Mouse (Mus musculus): Measurements from ENCODE around the gene Tor3a.

DNA sequence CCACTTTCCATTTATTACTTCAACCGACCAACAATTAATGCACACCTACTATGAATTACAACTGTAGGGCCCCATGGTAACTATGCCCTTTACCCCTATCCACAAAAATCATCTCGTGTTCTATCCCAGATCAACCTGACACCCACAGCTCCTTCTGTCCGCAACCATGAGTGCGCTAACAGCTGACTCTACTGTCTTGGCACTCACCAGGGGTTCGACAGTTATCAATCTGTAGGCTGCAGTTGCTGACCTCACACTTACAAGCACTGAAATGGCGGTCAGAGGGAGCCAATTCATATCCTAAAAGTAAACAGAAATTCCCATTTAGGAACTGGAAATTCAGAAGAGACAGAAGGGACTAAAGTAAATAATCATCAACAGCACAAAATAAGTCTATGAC, 42.5 kb upstream of the Tor3a start:
- TF ChIP-seq CTCF (IDR thresholded peaks at IDR 0.05; ENCODE audit: borderline replicate concordance, control insufficient read depth, extremely low read depth, insufficient read depth, low read length, poor library complexity) (no peak), POLR2A (IDR thresholded peaks at IDR 0.05; ENCODE audit: control insufficient read depth, extremely low read depth, insufficient read depth, low read length, poor library complexity) (no peak)
